Mouse (Mus musculus) intestine, postnatal 0 days (tissue): ENCODE results near the gene Syn3. TPM values are rescaled to one million over a fixed set of nuclear protein-coding genes. Genes with fewer than 3 reads are reported as not detected.

ENCODE experiments used
- ATAC-seq: fragments of 200-750 bp; cut with Nextera tagmentation; 2 replicates; pipeline ENCODE4 v1.8.0; 2017; ENCODE audit warnings: mild to moderate bottlenecking, moderate TSS enrichment, moderate library complexity
- H3K27ac ChIP-seq: fragments of 300-500 bp; sonication (generic); 2 replicates; pipeline ENCODE4 v1.5.1; 2014; ENCODE audit warnings: mild to moderate bottlenecking, low read depth, low read length, moderate library complexity
- H3K27me3 ChIP-seq: fragments of 300-500 bp; sonication (generic); replicated peaks from 2 replicates; pipeline ENCODE4 v1.6.1; 2014; ENCODE audit warnings: low read length, mixed read lengths; ENCODE audit not compliant: control insufficient read depth, insufficient read depth
- H3K36me3 ChIP-seq: fragments of 300-500 bp; sonication (generic); 2 replicates; pipeline ENCODE4 v1.6.1; 2014; ENCODE audit warnings: mild to moderate bottlenecking, moderate library complexity; ENCODE audit not compliant: control insufficient read depth, insufficient read depth
- H3K4me1 ChIP-seq: fragments of 300-500 bp; sonication (generic); replicated peaks from 2 replicates; pipeline ENCODE4 v1.6.1; 2014; ENCODE audit warnings: antibody characterized with exemption, low read length, mixed read lengths; ENCODE audit not compliant: control insufficient read depth, insufficient read depth
- H3K4me2 ChIP-seq: fragments of 300-500 bp; sonication (generic); replicated peaks from 2 replicates; pipeline ENCODE4 v1.6.1; 2014; ENCODE audit warnings: low read depth, mild to moderate bottlenecking, moderate library complexity
- H3K4me3 ChIP-seq: fragments of 300-500 bp; sonication (generic); 2 replicates; pipeline ENCODE4 v1.5.1; 2014; ENCODE audit warnings: low read depth, low read length
- H3K9ac ChIP-seq: fragments of 300-500 bp; sonication (generic); 2 replicates; pipeline ENCODE4 v1.6.1; 2014; ENCODE audit warnings: mild to moderate bottlenecking, low read depth, low read length
- H3K9me3 ChIP-seq: fragments of 300-500 bp; sonication (generic); 2 replicates; pipeline ENCODE4 v1.6.1; 2016; ENCODE audit warnings: mixed run types; ENCODE audit not compliant: control insufficient read depth
- CTCF ChIP-seq: sonication (generic); IDR thresholded peaks from 2 replicates; pipeline ENCODE4 v1.5.1; 2016; ENCODE audit warnings: low read depth, mild to moderate bottlenecking, control low read depth, antibody characterized with exemption, moderate library complexity
- WGBS: fragments of 180-500 bp; shearing (Covaris S2); extraction: QIAGEN DNeasy Blood & Tissue Kit; methylation state at CpG from one replicate; pipeline ENCODE4 v1.1.7; 2014; 5-methylcytosine and 5-hydroxymethylcytosine counted together
- polyA plus RNA-seq: library from polyadenylated mRNA; unstranded; fragments of >200 nt; fragmentation: Nextera tagmentation; extraction: Ambion mirVana; gene quantifications from 2 replicates; pipeline ENCODE4 v1.2.1, GENCODE M21; 2015

Gene Syn3
- polyA plus RNA-seq, 1 experiment from 2014 or later = 1.1 TPM

DNA sequence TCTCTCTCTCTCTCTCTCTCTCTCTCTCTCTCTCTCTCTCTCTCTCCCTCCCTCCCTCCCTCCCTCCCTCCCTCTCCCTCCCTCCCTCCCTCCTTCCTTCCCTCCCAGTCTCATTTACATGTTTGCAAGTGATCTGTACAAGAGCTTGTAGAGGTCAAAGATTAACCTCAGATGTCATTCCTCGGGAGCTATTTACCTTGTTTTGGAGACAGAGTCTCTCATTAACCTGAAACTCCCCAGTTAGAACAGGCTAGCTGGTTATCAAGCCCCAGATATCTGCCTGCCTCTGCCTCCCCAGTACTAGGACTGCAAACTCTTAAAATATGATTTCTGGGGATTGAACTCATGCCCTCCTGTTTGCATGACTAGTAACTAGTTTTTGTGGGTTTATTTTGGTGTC, 348.6 kb downstream of the Syn3 start:
- ATAC-seq = no peak
- no peak overlapping the region for H3K27ac ChIP-seq
- no peaks in the 10 kb centered on the region for H3K36me3 ChIP-seq
- no peak overlapping the region for H3K9ac ChIP-seq
- H3K9me3 ChIP-seq = no peaks in the 10 kb centered on the region
- no peaks in the 10 kb centered on the region for H3K27me3 ChIP-seq
- no peaks in the 10 kb centered on the region; the same call in 1 of the 2 replicates for H3K4me1 ChIP-seq
- no peak overlapping the region for H3K4me2 ChIP-seq
- 19% methylated on average over 1 of the region's 1 CpGs for WGBS
- no peak for TF ChIP-seq CTCF
- H3K4me3 ChIP-seq = no peak overlapping the region

DNA sequence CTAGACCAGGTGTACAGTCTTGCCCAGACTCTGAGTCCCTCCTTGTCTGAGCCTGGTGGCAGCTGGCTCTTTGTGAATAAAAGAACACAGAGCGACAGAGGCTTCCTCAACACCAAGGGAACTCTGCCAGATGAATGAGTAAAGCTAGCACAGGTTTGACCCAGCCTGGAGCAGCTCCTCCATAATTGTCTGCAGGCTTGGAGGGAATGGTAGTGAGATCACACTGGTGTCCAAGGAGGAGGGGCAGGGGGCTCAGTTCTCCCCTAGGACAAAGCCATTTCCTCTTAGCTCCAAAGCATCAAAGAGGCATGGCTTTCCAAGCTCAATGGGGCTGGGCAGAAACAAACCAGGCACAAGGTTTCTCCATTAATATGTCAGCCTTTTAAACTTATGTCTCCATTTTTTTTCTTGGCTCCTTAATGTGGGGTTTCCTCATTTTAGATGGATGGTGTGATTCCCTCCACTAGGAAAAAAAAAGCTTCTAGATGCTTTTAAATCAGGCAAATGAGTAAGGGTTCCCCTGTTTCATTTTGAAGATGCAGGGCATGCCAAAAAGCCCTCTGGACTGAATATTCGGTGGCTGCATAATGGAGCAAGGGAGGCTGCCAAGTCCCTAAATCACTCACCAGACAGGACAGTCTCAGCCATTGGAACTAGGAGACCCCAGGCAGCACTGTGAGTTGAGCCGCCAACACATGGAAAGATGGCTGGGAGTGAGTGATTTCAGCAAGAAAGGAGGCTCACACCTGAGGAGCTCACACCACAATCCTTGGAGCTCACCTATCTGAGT, 349.5 kb downstream of the Syn3 start:
- Histone ChIP-seq H3K27ac (no peak overlapping the region), H3K27me3 (no peaks in the 10 kb centered on the region), H3K9ac (no peak overlapping the region), H3K4me2 (no peak overlapping the region), H3K36me3 (no peaks in the 10 kb centered on the region), H3K4me3 (no peak overlapping the region), H3K9me3 (no peaks in the 10 kb centered on the region), H3K4me1 (no peaks in the 10 kb centered on the region; the same call in 1 of the 2 replicates)
- 71% methylated on average over 3 of the region's 3 CpGs for WGBS
- TF ChIP-seq CTCF = no peak
- ATAC-seq = no peak

DNA sequence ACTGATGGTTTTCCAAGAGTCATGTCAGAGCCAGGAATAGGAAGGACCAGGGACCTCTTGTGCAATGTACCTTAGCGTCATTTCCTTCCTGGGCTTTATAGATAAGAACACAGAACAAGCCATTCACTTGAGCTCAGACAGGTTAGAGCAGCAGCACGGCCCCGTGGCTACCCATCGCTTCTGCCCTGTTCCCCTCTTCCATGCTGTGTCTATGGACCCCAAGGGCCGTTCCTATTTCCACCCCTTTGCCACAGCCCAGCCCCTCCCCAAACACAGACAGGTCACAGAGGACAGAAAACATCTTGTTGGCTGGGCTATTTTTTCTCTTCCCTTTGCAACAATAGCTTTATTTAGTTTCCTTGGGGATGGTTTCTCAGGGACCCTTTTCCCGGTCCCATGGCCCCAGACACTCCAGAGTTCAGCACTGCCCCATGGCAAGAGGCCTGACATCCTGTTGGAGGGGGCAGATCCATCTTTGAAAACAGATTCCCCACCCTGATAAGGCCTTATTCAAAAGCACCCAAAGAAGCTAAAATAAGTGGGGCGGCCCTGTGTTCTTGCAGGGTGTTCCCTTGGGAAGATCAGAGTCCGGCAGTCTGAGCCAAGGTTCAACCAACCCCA, 359.5 kb downstream of the Syn3 start:
- Histone ChIP-seq H3K36me3 (no peaks in the 10 kb centered on the region), H3K27ac (no peak overlapping the region), H3K4me3 (no peak overlapping the region), H3K4me2 (no peak overlapping the region), H3K27me3 (no peaks in the 10 kb centered on the region), H3K9me3 (no peaks in the 10 kb centered on the region), H3K4me1 (no peaks in the 10 kb centered on the region), H3K9ac (no peak overlapping the region)
- WGBS = 61% methylated on average over 8 of the region's 8 CpGs
- no peak for TF ChIP-seq CTCF
- no peak for ATAC-seq

DNA sequence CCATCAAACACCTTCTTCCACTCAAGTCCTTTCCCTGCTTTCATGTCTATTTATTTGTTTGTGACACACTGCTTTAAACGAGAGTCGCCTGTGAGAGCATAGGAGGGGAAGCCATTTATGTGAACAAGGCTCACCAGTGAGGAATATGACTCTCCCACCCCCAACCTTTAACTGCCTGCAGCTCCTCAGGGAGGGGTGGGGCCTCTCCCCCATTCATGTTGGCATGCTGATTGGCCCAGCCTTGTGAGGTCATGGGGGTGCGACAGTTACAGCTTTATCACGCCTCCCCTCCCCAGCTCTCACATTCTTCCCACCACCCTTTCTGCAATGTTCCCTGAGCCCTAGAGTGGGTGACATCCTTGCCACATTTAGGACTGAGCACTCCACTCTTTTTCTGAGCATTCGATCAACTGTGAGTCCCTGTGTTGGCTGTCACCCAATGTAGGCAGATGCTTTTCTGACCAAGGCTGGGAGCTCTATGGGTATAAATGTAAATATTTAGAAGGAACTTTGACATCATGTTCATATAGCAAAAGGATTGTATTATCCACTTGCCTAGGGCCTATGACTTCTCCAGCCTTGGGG, 361.0 kb downstream of the Syn3 start:
- Histone ChIP-seq H3K9me3 (no peaks in the 10 kb centered on the region), H3K27ac (no peak overlapping the region), H3K27me3 (no peaks in the 10 kb centered on the region), H3K9ac (no peak overlapping the region), H3K4me1 (no peaks in the 10 kb centered on the region), H3K36me3 (no peaks in the 10 kb centered on the region), H3K4me2 (no peak overlapping the region), H3K4me3 (no peak overlapping the region)
- no peak for TF ChIP-seq CTCF
- ATAC-seq = no peak
- WGBS = 47% methylated on average over 5 of the region's 5 CpGs

DNA sequence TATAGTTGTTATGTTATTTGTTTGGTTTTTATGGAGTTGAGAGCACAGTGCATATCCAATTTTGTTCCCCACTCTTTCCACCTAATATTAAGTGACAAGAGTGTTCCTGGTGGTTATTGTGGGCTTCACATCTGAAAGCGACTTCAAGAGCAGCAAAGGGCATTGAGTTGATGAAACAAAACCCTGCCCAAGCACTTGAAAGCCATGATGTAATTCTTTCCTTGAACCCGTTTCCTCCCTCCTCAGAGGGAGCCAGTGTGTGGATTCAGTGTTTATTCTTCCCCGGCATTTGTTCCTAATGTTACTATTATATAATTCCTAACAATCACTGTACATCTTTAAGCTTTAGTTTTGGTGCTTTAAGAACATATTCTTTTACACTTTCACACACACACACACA, 361.6 kb downstream of the Syn3 start:
- no peaks in the 10 kb centered on the region for H3K9me3 ChIP-seq
- TF ChIP-seq CTCF = no peak
- no peak overlapping the region for H3K4me2 ChIP-seq
- 48% methylated on average over 3 of the region's 3 CpGs for WGBS
- H3K27ac ChIP-seq = no peak overlapping the region
- H3K4me1 ChIP-seq = no peaks in the 10 kb centered on the region
- H3K27me3 ChIP-seq = no peaks in the 10 kb centered on the region
- no peaks in the 10 kb centered on the region for H3K36me3 ChIP-seq
- H3K4me3 ChIP-seq = no peak overlapping the region
- ATAC-seq = no peak
- no peak overlapping the region for H3K9ac ChIP-seq

DNA sequence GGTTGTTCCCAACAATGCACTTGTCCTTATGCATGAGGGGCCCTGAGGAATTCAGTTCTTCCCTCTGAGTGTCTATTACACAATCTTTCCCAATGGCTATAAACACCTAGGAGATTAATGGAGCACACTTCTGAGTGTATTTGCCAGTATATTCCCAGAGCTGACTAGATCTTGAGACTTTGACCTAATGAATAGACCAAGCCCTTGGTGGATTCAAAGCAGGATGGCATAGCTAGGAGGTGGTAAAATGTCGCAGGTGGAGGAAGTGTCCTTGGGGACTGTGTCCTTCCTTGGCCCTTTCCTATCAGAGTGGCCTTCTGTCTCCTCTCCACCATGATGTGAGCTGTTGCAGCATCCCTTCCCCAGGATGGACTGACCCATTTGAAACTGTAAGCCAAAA, 362.4 kb downstream of the Syn3 start:
- peak; percentile 57; the same call in 1 of the 2 replicates for ATAC-seq
- no peak overlapping the region for H3K4me2 ChIP-seq
- H3K36me3 ChIP-seq = no peaks in the 10 kb centered on the region
- H3K27me3 ChIP-seq = no peaks in the 10 kb centered on the region
- 45% methylated on average over 1 of the region's 1 CpGs for whole genome bisulfite sequencing
- TF ChIP-seq CTCF = no peak
- no peaks in the 10 kb centered on the region for H3K9me3 ChIP-seq
- H3K9ac ChIP-seq = no peak overlapping the region
- H3K27ac ChIP-seq = no peak overlapping the region
- H3K4me1 ChIP-seq = no peaks in the 10 kb centered on the region
- H3K4me3 ChIP-seq = no peak overlapping the region
